Mouse (Mus musculus) spleen, adult 2 months (tissue): ENCODE measurements around the gene Cap1. TPM values are rescaled to one million over a fixed set of nuclear protein-coding genes. Genes with fewer than 3 reads are reported as not detected.
"Not testable (repeated sequence)": the region's sequence is repeated elsewhere in the genome, so short reads cannot be mapped to it uniquely, and the experiment has no call there.

Experiments
- DNase-seq, 2 experiments: peaks; one replicate each; pipeline versions ENCODE4 v3.0.0 to v3.0.0-alpha.2; 2012 to 2021; ENCODE audit warnings: low spot score in 2 of 2, low read depth in 1 of 2
- H3K27ac ChIP-seq: fragments of 200-500 bp; 2 replicates; pipeline ENCODE4 v1.5.1; 2012; ENCODE audit warnings: low read length, inconsistent platforms; ENCODE audit not compliant: insufficient read depth
- H3K27me3 ChIP-seq: fragments of 200-500 bp; 2 replicates; pipeline ENCODE4 v1.6.1; 2012; ENCODE audit warnings: mild to moderate bottlenecking, moderate library complexity, low read length, inconsistent platforms; ENCODE audit not compliant: control insufficient read depth, insufficient read depth
- H3K36me3 ChIP-seq: fragments of 200-500 bp; 2 replicates; pipeline ENCODE4 v1.6.1; 2012; ENCODE audit warnings: mild to moderate bottlenecking, low read length, inconsistent platforms; ENCODE audit not compliant: control insufficient read depth, insufficient read depth
- H3K4me1 ChIP-seq: fragments of 200-500 bp; 2 replicates; pipeline ENCODE4 v1.6.1; 2011; ENCODE audit warnings: inconsistent platforms; ENCODE audit not compliant: control insufficient read depth, insufficient read depth, insufficient read length
- H3K4me3 ChIP-seq: fragments of 200-500 bp; 2 replicates; pipeline ENCODE4 v1.5.1; 2011; ENCODE audit warnings: mild to moderate bottlenecking, inconsistent platforms; ENCODE audit not compliant: insufficient read depth, insufficient read length; ENCODE audit errors: extremely low read depth
- CTCF ChIP-seq: fragments of 200-500 bp; IDR thresholded peaks from 2 replicates; pipeline ENCODE4 v1.5.1; 2011; ENCODE audit warnings: mild to moderate bottlenecking, inconsistent platforms; ENCODE audit not compliant: insufficient read depth, insufficient read length, insufficient replicate concordance; ENCODE audit errors: extremely low read depth
- POLR2A ChIP-seq: fragments of 200-500 bp; IDR thresholded peaks from 2 replicates; pipeline ENCODE4 v1.6.1; 2011; ENCODE audit warnings: low read depth, low read length, inconsistent platforms
- WGBS: fragments of 180-500 bp; shearing (Covaris S2); methylation state at CpG from one replicate; pipeline ENCODE4 v1.1.7; 2018; 5-methylcytosine and 5-hydroxymethylcytosine counted together
- polyA plus RNA-seq: library from polyadenylated mRNA; depleted of rRNA; stranded (reverse); fragments of >200 nt; gene quantifications from 2 replicates; pipeline ENCODE4 v1.2.3, GENCODE M21; 2012; rRNA removed

Gene Cap1
- polyA plus RNA-seq, 1 experiment, result 116 TPM

DNA sequence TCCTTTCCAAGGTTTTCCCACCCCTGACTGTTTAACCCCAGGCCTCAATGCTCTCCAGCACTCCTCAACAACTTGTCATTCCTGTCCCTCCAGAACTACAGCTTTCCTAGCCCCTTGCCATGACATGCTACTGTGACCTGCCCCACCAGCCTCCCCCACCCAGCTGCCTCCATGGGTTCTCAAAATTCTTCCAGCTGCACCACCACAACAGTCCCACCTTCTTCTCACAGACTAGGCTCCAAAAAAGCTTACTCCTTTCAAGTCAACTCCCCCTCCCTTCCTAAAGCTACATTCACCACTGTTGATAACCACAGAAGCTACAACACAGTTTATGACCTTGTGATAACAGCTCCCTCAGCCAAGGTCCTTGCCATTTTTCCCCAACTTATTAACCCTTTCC, 58.2 kb downstream of the Cap1 start:
- no peaks in the 10 kb centered on the region for H3K36me3 ChIP-seq
- H3K27me3 ChIP-seq, result no peaks in the 10 kb centered on the region
- no peak for DNase-seq
- TF ChIP-seq CTCF, result no peak
- TF ChIP-seq POLR2A, result no peak
- H3K4me3 ChIP-seq, result no peak overlapping the region
- no peaks in the 10 kb centered on the region for H3K4me1 ChIP-seq
- no peak overlapping the region for H3K27ac ChIP-seq

GRCm38 (mm10) chr4:122820941-122821340, 64.9 kb downstream of the Cap1 start:
- H3K4me1 ChIP-seq, DNase-seq, H3K27ac ChIP-seq, H3K27me3 ChIP-seq, H3K4me3 ChIP-seq, H3K36me3 ChIP-seq: not testable (repeated sequence)
- 68% methylated on average over 10 of the region's 10 CpGs for WGBS

- no peak for TF ChIP-seq POLR2A
- no peak overlapping the region for H3K27ac ChIP-seq
- DNase-seq, result no peak
- no peaks in the 10 kb centered on the region for H3K36me3 ChIP-seq
- 75% methylated on average over 1 of the region's 1 CpGs for WGBS
- no peaks in the 10 kb centered on the region for H3K27me3 ChIP-seq
- no peak overlapping the region for H3K4me3 ChIP-seq
- H3K4me1 ChIP-seq, result no peaks in the 10 kb centered on the region
These were observed 69.7 kb downstream of the Cap1 start for GRCm38 (mm10) chr4:122816202-122816601.

DNA sequence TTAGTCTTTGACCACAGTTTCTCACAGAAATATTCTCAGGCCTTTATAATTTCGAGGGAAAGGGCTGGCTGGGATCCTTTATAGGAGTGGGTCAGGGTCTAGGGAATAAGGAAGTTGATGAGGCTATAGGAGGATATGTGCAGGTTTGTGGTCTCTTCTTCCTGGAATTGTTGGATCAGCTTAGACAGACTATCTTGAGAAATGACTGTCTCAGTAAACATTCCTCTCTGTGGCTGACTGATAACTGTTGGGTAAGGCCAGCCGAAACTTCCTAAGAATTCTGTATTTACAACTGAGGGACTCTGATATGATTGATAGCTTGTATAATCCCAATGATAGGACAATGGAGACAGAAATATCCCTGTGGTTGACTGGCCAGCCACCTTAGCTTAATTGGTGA, 74.0 kb downstream of the Cap1 start:
- Histone ChIP-seq H3K4me1 (no peaks in the 10 kb centered on the region), H3K4me3 (no peak overlapping the region), H3K27me3 (no peaks in the 10 kb centered on the region), H3K36me3 (no peaks in the 10 kb centered on the region), H3K27ac (no peak overlapping the region)
- TF ChIP-seq CTCF (no peak), POLR2A (no peak)
- 51% methylated on average over 2 of the region's 2 CpGs for WGBS
- DNase-seq, result no peak

DNA sequence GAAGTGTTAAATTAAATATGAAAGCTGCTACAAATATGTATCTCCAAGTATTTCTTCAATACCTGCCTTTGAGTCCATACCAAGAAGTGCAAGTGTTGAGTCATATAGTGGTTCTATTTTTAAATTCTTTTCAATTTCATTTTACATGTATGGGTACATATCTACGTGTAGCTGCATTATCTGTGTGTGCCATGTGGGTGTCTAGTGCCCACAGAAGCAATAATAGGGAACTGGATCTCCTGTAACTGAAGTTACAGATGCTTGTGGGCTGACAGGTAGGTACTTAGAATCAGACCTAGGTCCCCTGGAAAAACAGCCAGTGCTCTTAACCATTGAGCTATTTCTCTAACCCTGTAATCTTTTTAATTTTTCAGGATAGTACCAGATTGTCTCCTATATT, 74.7 kb downstream of the Cap1 start:
- 46% methylated on average over 1 of the region's 1 CpGs for WGBS
- H3K27me3 ChIP-seq, result no peaks in the 10 kb centered on the region

More for the DNA sequence above, 74.7 kb downstream of the Cap1 start:
- TF ChIP-seq CTCF (no peak), POLR2A (no peak)
- Histone ChIP-seq H3K27ac (no peak overlapping the region), H3K36me3 (no peaks in the 10 kb centered on the region), H3K4me3 (no peak overlapping the region), H3K4me1 (no peaks in the 10 kb centered on the region)
- no peak for DNase-seq

Other genes with a start within 250 kb of the Cap1 start
- not detected in 2 replicates for gene 9530002B09Rik, start 196.8 kb downstream of the Cap1 start, polyA plus RNA-seq
- gene Ppt1, start 49.8 kb downstream of the Cap1 start, polyA plus RNA-seq, result 31.6 and 44.3 TPM in 2 replicates
- gene Mfsd2a, start 75.1 kb upstream of the Cap1 start, polyA plus RNA-seq, result 0.82 and 1.3 TPM in 2 replicates
- gene Mycl, start 109.6 kb upstream of the Cap1 start, polyA plus RNA-seq, result 7.3 and 7.6 TPM in 2 replicates
- 5.0 and 6.5 TPM in 2 replicates for gene Trit1, start 130.5 kb upstream of the Cap1 start, polyA plus RNA-seq
- 0.11 and 0.19 TPM in 2 replicates for gene Bmp8b, start 219.1 kb upstream of the Cap1 start, polyA plus RNA-seq
- gene Oxct2b, start 230.2 kb upstream of the Cap1 start, polyA plus RNA-seq, result 0.05 and 0.09 TPM in 2 replicates